22 mouse cellular contexts compared by ENCODE assay signal in genomic region chr16:74514481-74514880, GRCm38 (mm10).
DNase-seq lines count a peak whose midpoint lies in the region; ATAC-seq lines count a peak whose summit lies in the region.
"Had no signal": no experiment of that assay in that cellular context is flagged by ENCODE, and none has a peak within 500 bp of the region (broad histone marks: within the 10 kb centered on the region; RNA-seq: fewer than 3 reads in every experiment).

No protein-coding gene starts in this region.

- DNase-seq in adrenal gland, adult 2 months: peak; percentile 9
- DNase-seq in adrenal gland, postnatal 4 days (ENCODE audit: low spot score in 2 of 2): no peak
- no peak for DNase-seq in heart, adult 9 months (ENCODE audit: low spot score in 2 of 2)
- DNase-seq in kidney, adult 11 months: no peak
- peak; percentile 25 for DNase-seq in mesoderm, embryonic 11.5 days (ENCODE audit: low read depth, low spot score)
- no peak for DNase-seq in left cerebral cortex, adult 8-10 months (ENCODE audit: low spot score in 2 of 2)
- DNase-seq: adrenal gland, postnatal 25 days; cerebellum, adult 8-10 months; cerebellum, postnatal 14 days; gastrocnemius, postnatal 10 days; heart, adult 2 months; heart, postnatal 14 days had no signal

- no peak overlapping the region for H3K4me2 ChIP-seq in heart, embryonic 12.5 days
- no peak overlapping the region for H3K4me2 ChIP-seq in kidney, embryonic 16.5 days (replicated peaks; ENCODE audit: low read depth, low read length)
- H3K4me2 ChIP-seq: embryonic facial prominence, embryonic 13.5 days; forebrain, embryonic 12.5 days; heart, embryonic 15.5 days; hindbrain, embryonic 13.5 days had no signal

- no peak for ATAC-seq in heart, embryonic 12.5 days (ENCODE audit: insufficient number of reproducible peaks, low FRiP score)
- peak; percentile 84 for ATAC-seq in kidney, embryonic 16.5 days (ENCODE audit: low FRiP score, low TSS enrichment)
- ATAC-seq: activated CD4-positive, CD25-positive, alpha-beta regulatory T cell, adult 4 months; forebrain, embryonic 16.5 days; hindbrain, postnatal 0 days; Patski had no signal

- 41% methylated on average over 4 of the region's 4 CpGs for WGBS in heart, embryonic 12.5 days
- 22% methylated on average over 4 of the region's 4 CpGs for WGBS in kidney, embryonic 16.5 days

- H3K4me1 ChIP-seq in heart, embryonic 12.5 days (replicated peaks): peaks cover 3% of the 10 kb centered on the region; the same call in 1 of the 2 replicates
- H3K4me1 ChIP-seq in kidney, embryonic 16.5 days (ENCODE audit: insufficient read depth, low read length): no peaks in the 10 kb centered on the region
- H3K4me1 ChIP-seq: embryonic facial prominence, embryonic 13.5 days; forebrain, embryonic 12.5 days; hindbrain, embryonic 13.5 days had no signal

- no peaks in the 10 kb centered on the region for H3K9me3 ChIP-seq in heart, embryonic 12.5 days (replicated peaks)
- H3K9me3 ChIP-seq in kidney, embryonic 16.5 days (ENCODE audit: low read length): no peaks in the 10 kb centered on the region
- H3K9me3 ChIP-seq: embryonic facial prominence, embryonic 13.5 days; forebrain, embryonic 12.5 days; heart, embryonic 15.5 days; hindbrain, embryonic 13.5 days had no signal

- H3K4me3 ChIP-seq in heart, embryonic 12.5 days: no peak overlapping the region
- H3K4me3 ChIP-seq in kidney, embryonic 16.5 days (ENCODE audit: low read length): no peak overlapping the region
- H3K4me3 ChIP-seq: embryonic facial prominence, embryonic 13.5 days; forebrain, embryonic 12.5 days; heart, adult 2 months; heart, embryonic 15.5 days; hindbrain, embryonic 13.5 days had no signal

- H3K9ac ChIP-seq in heart, embryonic 12.5 days: no peak overlapping the region
- no peak overlapping the region for H3K9ac ChIP-seq in kidney, embryonic 16.5 days (replicated peaks; ENCODE audit: low read length)
- H3K9ac ChIP-seq: embryonic facial prominence, embryonic 13.5 days; forebrain, embryonic 12.5 days; heart, embryonic 15.5 days; hindbrain, embryonic 13.5 days had no signal

- no peaks in the 10 kb centered on the region for H3K27me3 ChIP-seq in heart, embryonic 12.5 days (replicated peaks)
- no peaks in the 10 kb centered on the region for H3K27me3 ChIP-seq in kidney, embryonic 16.5 days (ENCODE audit: insufficient read depth, low read length)
- H3K27me3 ChIP-seq: embryonic facial prominence, embryonic 13.5 days; forebrain, embryonic 12.5 days; heart, embryonic 15.5 days; hindbrain, embryonic 13.5 days; Patski had no signal

- H3K36me3 ChIP-seq in heart, embryonic 12.5 days: no peaks in the 10 kb centered on the region
- H3K36me3 ChIP-seq in kidney, embryonic 16.5 days (ENCODE audit: insufficient read depth, low read length): no peaks in the 10 kb centered on the region
- H3K36me3 ChIP-seq: embryonic facial prominence, embryonic 13.5 days; forebrain, embryonic 12.5 days; heart, embryonic 15.5 days; hindbrain, embryonic 13.5 days had no signal

- peak overlapping the region; percentile 15; the same call in 1 of the 2 replicates for H3K27ac ChIP-seq in heart, embryonic 12.5 days (ENCODE audit: poor library complexity, severe bottlenecking)
- H3K27ac ChIP-seq in kidney, embryonic 16.5 days (ENCODE audit: low read length): no peak overlapping the region
- H3K27ac ChIP-seq: embryonic facial prominence, embryonic 13.5 days; forebrain, embryonic 12.5 days; heart, adult 2 months; heart, embryonic 15.5 days; hindbrain, embryonic 13.5 days; hindbrain, postnatal 0 days had no signal

Comparison
In these comparisons a context has a peak if more than half of its experiments do, and no peak if none do; other contexts are left out.
1. DNase-seq: peak in adrenal gland, adult 2 months (single experiment) and mesoderm, embryonic 11.5 days (single experiment); none in adrenal gland, postnatal 4 days (0 of 2), heart, adult 9 months (0 of 2), kidney, adult 11 months (single experiment) and left cerebral cortex, adult 8-10 months (0 of 2).